Mouse (Mus musculus): ENCODE data around the gene Galk2. TPM values are rescaled to one million over a fixed set of nuclear protein-coding genes. Genes with fewer than 3 reads are reported as not detected.

Galk2 gene
- total RNA-seq, 2 experiments from 2014 or later: 5.0 to 7.2 TPM

GRCm38 (mm10) chr2:125936396-125936795 is 77.5 kb downstream of the Galk2 start:
- no peak for ATAC-seq (replicated peaks; ENCODE audit: low FRiP score, poor library complexity, severe bottlenecking)

- ATAC-seq (replicated peaks; ENCODE audit: low FRiP score, poor library complexity, severe bottlenecking): no peak
Measured at GRCm38 (mm10) chr2:125938993-125939642, 80.2 kb downstream of the Galk2 start.

DNA sequence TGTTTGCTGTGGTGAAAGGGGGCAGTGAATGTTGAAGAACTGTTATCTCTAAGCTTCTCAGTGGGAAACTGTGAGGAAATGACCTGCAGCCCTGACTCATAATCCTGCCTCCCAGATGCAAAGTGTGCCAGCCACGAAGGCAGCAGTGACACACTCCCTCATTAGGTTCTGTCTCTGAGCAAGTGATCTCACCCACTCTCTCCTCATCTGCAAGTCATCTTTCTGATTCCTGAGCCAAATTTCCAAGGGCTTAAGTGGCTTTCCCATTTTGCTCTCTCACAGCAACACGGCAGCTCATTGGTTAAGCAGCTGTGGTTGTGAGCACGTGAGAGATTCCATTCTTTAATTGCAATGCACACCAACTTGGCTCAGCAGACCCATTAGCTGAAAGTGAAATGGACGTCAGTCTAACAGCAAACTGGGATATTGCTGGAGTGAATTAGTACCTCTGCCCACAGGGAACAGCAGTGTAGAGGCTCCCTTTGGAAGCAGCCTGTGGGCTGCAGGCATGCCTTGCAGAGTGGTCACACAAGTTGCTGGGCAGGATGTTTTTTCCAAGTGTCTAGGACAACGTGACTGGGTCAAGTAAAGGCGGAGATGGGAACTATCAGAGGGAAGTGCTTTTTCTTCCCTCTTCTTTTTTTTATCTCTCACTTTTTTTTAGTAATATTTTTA is 82.3 kb downstream of the Galk2 start:
- no peak for ATAC-seq (replicated peaks; ENCODE audit: low FRiP score, poor library complexity, severe bottlenecking)

- no peak for ATAC-seq (replicated peaks; ENCODE audit: low FRiP score, poor library complexity, severe bottlenecking)
Measured at GRCm38 (mm10) chr2:125943301-125943700, 84.4 kb downstream of the Galk2 start.

DNA sequence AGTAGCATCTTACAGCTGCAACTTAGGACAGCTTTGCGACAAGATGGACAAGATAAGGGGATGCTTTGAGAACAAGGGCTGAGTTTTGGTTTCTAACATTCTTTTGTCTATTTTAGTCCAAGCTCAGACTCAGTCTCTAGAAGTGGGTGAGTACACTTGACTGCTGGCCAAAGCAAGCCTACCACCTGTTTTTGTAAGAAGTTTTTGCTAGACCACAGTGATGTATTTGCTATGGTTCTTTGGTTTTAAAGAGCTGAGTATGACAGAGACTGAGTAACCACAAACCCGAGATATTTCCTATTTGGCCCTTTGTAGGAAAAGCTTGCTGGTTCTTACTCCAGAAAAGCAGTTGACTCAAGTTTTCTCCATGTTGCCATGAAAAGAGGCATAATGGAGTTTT is 89.3 kb downstream of the Galk2 start:
- ATAC-seq (replicated peaks; ENCODE audit: low FRiP score, poor library complexity, severe bottlenecking): no peak

GRCm38 (mm10) chr2:125968811-125969210 is 109.9 kb downstream of the Galk2 start:
- no peak for ATAC-seq (replicated peaks; ENCODE audit: low FRiP score, poor library complexity, severe bottlenecking)

DNA sequence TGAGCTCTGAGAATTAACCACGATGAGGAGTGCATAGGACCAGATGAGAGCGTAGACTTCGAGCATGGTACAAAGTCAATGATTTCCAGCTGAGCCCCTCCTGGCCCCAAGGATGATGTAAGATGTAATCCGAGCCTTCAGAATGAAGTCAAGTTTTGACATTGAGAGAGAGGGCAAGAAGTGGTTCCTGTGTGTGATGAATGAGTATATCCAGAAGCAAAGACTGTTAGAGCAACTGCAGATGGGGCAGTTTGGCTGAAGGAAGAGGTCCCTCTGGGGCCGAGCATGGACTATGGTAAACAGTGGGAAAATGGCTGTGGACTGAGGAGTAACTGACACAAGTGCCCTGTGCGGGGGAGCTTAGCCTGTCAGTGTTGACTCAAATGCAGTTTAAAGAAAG is 114.3 kb downstream of the Galk2 start:
- ATAC-seq (replicated peaks; ENCODE audit: low FRiP score, poor library complexity, severe bottlenecking): no peak

DNA sequence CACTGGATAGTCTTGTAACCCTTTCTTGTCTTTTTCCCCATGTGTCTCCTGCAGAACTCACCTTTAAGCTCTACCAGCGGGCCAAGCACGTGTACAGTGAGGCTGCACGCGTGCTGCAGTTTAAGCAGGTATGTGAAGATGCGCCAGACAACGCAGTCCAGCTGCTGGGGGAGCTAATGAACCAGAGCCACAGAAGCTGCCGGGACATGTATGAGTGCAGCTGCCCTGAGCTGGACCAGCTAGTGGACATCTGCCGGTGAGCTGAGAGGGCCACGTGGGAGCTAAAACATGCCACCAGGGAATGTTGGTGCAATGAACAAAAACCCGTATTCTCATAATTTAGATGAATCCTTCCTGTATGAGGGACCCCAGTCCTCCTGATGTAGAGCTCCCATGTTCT is 116.3 kb downstream of the Galk2 start:
- no peak for ATAC-seq (replicated peaks; ENCODE audit: low FRiP score, poor library complexity, severe bottlenecking)

DNA sequence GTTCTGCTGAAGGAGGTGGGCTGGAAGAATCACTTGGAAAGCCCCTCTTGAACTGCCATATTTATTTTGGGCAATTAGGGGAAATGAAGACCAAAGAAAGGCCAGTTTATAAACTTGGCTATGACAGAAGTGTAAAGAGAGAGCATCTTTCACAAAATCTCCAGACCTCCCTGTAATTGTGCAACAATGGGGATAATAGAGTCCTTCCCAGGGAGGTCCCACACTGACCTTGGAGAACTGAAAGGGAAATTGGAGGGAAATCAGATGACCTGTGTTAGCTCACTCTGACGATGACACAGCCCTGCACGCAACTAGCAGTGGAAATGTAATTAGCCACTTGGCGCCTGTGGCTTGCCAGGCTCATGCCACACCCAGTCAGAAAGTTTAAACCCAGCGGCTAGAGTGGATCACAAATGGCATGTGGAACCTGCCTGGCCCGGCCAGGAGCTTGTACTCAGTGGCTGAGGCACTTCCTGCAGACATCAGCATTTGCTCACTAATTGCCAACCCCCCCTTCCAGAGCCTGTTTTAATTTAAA is 117.0 kb downstream of the Galk2 start:
- no peak for ATAC-seq (replicated peaks; ENCODE audit: low FRiP score, poor library complexity, severe bottlenecking)

GRCm38 (mm10) chr2:126002291-126002690 is 143.4 kb downstream of the Galk2 start:
- no peak for ATAC-seq (replicated peaks; ENCODE audit: low FRiP score, poor library complexity, severe bottlenecking)

- no peak for ATAC-seq (replicated peaks; ENCODE audit: low FRiP score, poor library complexity, severe bottlenecking)
Measured at GRCm38 (mm10) chr2:126006088-126006487, 147.2 kb downstream of the Galk2 start.

GRCm38 (mm10) chr2:126006742-126007141 is 147.8 kb downstream of the Galk2 start:
- no peak for ATAC-seq (replicated peaks; ENCODE audit: low FRiP score, poor library complexity, severe bottlenecking)

- ATAC-seq (replicated peaks; ENCODE audit: low FRiP score, poor library complexity, severe bottlenecking): no peak
Measured at GRCm38 (mm10) chr2:126014989-126015710, 156.2 kb downstream of the Galk2 start.

DNA sequence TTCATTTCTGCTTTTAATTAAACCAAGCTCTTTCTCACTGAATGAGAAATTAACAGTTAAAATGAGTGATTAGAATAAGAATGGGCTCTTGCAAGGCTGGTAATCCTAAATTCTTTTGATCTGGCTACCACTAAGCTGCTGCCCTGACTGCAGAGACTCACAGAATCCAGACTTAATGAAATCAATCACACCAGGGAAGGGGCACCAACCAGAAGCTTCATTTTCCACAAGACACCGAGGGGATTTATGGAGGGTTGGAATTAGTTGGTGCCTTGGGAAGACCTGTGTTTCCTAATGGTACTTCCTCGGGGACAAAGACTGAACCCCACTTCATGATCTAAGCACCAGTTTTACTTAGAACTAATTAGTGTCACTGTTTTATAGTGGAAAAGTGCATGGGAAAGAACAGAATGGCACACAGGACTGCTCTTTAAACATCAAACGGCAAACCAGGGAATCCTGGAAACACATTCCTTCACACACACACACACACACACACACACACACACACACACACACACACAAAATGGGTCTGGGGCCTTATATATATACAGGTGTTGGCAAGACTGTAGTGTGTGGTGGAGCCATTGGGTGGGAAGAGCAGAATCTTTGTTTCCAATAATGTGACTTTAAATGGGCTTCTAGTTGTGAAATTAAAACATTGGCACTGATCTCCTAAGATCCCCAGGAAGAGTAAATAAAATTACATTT is 157.0 kb downstream of the Galk2 start:
- no peak for ATAC-seq (replicated peaks; ENCODE audit: low FRiP score, poor library complexity, severe bottlenecking)

DNA sequence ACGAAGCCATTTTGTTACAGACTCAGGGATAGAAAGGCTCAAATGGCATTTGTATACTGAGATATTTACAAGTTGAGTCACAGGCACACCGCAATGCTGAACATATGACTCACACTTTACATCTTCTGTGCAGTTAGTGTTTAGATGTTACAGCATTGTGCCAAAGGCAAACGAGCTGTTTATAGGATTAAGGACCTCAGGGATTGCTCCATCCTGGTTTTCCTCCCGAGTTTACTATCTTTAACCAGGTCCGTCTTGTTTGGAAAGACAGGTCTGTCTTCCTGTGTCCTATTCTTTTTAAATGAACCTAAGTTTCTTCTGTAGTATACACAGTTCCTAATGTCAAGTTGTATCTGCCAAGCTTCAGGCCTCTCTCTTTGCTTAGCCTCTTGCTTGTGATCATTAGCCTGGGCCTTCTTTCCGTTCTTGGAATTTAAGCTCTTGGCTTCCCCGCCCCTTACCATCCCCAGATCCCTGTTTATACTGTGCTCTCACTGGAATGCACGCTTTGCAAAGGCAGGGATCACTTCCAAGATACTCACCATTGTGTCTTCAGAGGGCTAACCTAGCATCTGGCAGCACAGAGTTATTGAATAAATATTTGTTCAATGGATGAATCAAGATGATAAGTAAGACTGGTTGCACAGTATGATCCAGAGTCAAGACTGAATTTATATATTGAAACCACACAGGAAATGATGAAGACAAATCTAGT is 172.4 kb downstream of the Galk2 start:
- ATAC-seq (replicated peaks; ENCODE audit: low FRiP score, poor library complexity, severe bottlenecking): no peak

GRCm38 (mm10) chr2:126033114-126033972 is 174.4 kb downstream of the Galk2 start:
- no peak for ATAC-seq (replicated peaks; ENCODE audit: low FRiP score, poor library complexity, severe bottlenecking)

Data from erythroblast, adult 5-6 weeks (primary cell).